Mouse (Mus musculus) midbrain, embryonic 10.5 days (tissue): Measurements from ENCODE around the gene Il11. TPM values are rescaled to one million over a fixed set of nuclear protein-coding genes. Genes with fewer than 3 reads are reported as not detected.
A peak's percentile ranks its signal among the peaks of the same experiment; 100 is the strongest.

Experiments
- DNase-seq: peaks from one replicate; pipeline ENCODE4 v3.0.0-alpha.2; 2017; ENCODE audit warnings: low spot score
- H3K27ac ChIP-seq: fragments of 300-500 bp; sonication (generic); replicated peaks from 2 replicates; pipeline ENCODE4 v1.5.1; 2016; ENCODE audit warnings: mild to moderate bottlenecking
- H3K27me3 ChIP-seq: fragments of 300-500 bp; sonication (generic); 2 replicates; pipeline ENCODE4 v1.6.1; 2016; ENCODE audit warnings: low read depth, mild to moderate bottlenecking; ENCODE audit not compliant: poor library complexity, severe bottlenecking
- H3K36me3 ChIP-seq: fragments of 300-500 bp; sonication (generic); 2 replicates; pipeline ENCODE4 v1.6.1; 2016; ENCODE audit warnings: mild to moderate bottlenecking, moderate library complexity
- H3K4me1 ChIP-seq: fragments of 300-500 bp; sonication (generic); 2 replicates; pipeline ENCODE4 v1.6.1; 2016
- H3K4me3 ChIP-seq: fragments of 300-500 bp; sonication (generic); 2 replicates; pipeline ENCODE4 v1.5.1; 2016; ENCODE audit warnings: mild to moderate bottlenecking, moderate library complexity
- H3K9me3 ChIP-seq: fragments of 300-500 bp; sonication (generic); replicated peaks from 2 replicates; pipeline ENCODE4 v1.6.1; 2016; ENCODE audit warnings: mild to moderate bottlenecking
- WGBS: fragments of 180-500 bp; shearing (Covaris S2); methylation state at CpG from one replicate; pipeline ENCODE4 v1.1.7; 2016; 5-methylcytosine and 5-hydroxymethylcytosine counted together
- polyA plus RNA-seq: library from polyadenylated mRNA; unstranded; fragments of >200 nt; fragmentation: Nextera tagmentation; extraction: Ambion mirVana; gene quantifications from 2 replicates; pipeline ENCODE4 v1.2.1, GENCODE M21; 2016

The Il11 gene
- polyA plus RNA-seq, 1 experiment from 2014 or later, result not detected

DNA sequence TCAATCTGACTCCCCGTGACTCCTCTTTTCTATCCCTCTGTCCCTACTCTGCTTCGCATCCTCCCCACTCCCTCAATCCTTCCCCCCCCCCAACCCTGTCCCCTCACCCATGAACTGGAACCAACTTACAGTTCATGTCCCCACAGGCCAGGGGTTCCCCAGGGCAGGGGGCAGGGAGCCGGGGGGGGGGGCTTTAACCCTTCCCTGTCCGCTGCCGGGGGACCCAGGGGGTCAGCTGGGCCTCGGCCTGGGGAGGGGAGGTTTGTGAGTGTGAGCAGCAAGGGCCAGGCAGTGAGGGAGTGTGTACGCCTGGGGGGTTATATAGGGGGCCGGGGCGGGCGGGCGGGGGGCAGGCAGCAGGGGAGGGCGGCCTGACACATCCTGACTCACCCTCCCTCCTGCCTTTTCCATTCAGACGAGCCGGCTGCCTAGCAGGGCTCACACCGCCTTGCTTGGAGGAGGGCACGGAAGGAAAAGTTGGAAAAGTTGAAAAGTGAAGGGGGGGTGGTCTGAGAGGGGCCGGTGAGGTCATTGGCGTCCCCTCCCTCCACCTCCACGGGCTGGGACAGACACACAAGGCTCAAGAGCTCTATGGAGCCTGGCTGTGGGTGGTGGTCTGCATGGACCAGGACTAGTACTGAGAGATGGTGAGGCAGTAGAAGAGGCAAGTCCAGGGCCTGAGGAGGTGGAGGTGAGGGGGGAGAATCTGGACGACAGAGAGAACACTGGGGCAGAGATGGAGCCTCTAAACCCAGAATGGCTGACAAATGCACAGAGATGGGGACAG, 4.6 kb downstream of the Il11 start:
- Histone ChIP-seq H3K27me3 (peaks cover 78% of the 10 kb centered on the region), H3K4me3 (peak overlapping the region; percentile 47)

DNA sequence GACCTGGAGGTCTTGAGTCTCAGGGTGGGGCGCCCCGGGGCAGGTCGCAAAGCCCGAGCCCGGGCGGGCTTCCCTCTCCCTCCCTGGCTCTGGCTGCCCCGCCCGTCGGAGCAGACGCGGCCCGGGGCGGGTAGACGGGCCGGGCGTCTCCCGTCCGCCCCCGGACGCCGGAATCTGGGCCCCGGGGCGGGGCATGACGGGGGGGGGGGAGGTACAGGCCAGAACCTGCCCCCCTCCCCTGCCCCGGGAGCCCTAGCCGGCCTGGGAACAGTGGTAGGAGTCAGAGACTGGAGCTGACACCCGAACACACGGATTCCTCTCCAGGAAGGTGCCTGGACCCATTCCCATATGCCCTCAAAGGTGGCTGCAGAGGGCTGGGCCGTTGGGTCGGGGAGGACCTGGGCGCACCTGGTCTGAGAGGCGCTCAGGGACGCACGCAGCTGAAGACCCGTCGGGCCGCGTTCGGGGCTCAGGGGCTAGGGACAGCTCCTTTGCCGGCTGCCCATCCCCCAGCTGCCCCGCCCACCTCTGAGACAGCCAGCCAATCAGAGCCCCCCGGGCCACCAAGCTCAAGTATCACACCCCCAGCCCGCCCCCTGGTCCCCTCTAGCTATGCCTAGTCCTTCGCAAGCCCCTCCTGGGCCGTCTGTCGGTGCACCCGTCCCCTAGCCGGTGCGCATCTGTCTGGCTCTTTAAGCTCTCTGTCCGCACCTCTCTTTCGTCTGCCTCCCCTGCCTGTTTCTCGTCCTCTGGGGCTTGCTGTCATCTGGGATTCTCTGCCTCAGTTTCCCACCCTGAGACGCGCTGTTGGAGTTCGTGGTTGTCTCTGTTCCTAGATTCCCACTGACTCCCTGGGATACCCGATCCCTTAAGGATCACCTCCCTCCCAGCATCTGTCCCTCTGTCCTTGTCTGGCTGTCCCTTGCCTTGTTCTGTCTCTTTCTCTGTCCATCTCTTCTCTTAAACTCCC, 5.5 kb downstream of the Il11 start:
- Histone ChIP-seq H3K9me3 (0 out of 2 replicates have a peak, but pooled peaks cover 2% of the 10 kb centered on the region), H3K36me3 (no peaks in the 10 kb centered on the region), H3K27ac (peak overlapping the region; percentile 38; the same call in 1 of the 2 replicates), H3K4me1 (peaks cover 37% of the 10 kb centered on the region), H3K4me3 (peak overlapping the region; percentile 47), H3K27me3 (peaks cover 72% of the 10 kb centered on the region)
- DNase-seq, result peak; percentile 87
- WGBS, result under 1% methylated on average over 56 of the region's 56 CpGs

More for the DNA sequence above, 4.6 kb downstream of the Il11 start:
- H3K36me3 ChIP-seq, result no peaks in the 10 kb centered on the region
- H3K4me1 ChIP-seq, result peaks cover 40% of the 10 kb centered on the region
- 4% methylated on average over 19 of the region's 20 CpGs for WGBS
- peak overlapping the region; percentile 7; the same call in 1 of the 2 replicates for H3K27ac ChIP-seq
- H3K9me3 ChIP-seq, result 0 out of 2 replicates have a peak, but pooled peaks cover 2% of the 10 kb centered on the region
- DNase-seq, result no peak

DNA sequence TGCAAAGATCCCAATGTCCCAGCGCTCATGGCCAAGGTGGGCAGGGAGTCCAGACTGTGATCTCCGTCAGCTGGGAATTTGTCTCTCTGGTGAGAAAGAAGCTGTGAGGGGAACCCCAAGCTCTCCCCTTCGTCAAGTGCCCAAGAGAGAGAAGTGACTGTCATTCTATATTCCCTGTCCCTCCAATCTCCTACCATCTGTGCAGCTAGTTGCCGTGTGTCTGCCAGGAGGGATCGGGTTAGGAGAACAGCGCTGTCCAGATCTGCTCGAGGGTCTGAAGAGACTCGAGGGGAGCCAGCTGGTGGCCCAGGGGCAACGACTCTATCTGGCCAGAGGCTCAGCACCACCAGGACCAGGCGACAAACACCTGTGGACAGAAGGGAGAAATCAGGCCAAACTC, 6.5 kb downstream of the Il11 start:
- 59% methylated on average over 10 of the region's 10 CpGs for WGBS
- peaks cover 68% of the 10 kb centered on the region for H3K27me3 ChIP-seq
- H3K9me3 ChIP-seq, result 0 out of 2 replicates have a peak, but pooled peaks cover 2% of the 10 kb centered on the region
- H3K4me1 ChIP-seq, result peaks cover 30% of the 10 kb centered on the region
- H3K4me3 ChIP-seq, result no peak overlapping the region
- DNase-seq, result no peak
- no peak overlapping the region for H3K27ac ChIP-seq
- no peaks in the 10 kb centered on the region for H3K36me3 ChIP-seq

DNA sequence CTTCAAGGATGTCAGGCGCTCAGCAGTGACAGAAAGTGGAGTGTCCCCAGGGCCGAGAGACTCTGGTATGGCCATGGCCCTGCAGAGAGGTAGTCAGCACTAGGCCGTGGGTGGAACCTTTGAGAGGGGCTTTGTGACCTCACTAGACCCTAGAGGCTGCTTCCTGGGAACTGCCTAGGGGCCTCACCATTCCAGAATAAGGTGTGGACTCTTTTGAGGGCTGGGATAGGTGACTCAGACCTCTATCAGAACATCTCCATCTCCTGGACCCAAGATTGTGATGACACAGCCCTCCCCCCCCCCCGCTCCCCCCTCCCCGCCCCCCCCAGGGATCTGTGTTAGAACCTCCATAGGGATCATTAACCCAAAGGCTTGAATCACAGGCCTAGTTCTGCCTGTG, 11.5 kb downstream of the Il11 start, which contains the start of gene Fam71e2:
Gene Fam71e2 (minus strand): TSS at position 101 of the 400 bp plus-strand sequence.
- Histone ChIP-seq H3K4me3 (no peak within 1 kb of the TSS), H3K4me1 (peaks cover 5% of the 10 kb centered on the region), H3K9me3 (no peaks in the 10 kb centered on the region), H3K27ac (no peak within 1 kb of the TSS), H3K36me3 (no peaks in the 10 kb centered on the region), H3K27me3 (peaks cover 23% of the 10 kb centered on the region)
- 87% methylated on average over 4 of the region's 5 CpGs for WGBS
- no peak for DNase-seq

DNA sequence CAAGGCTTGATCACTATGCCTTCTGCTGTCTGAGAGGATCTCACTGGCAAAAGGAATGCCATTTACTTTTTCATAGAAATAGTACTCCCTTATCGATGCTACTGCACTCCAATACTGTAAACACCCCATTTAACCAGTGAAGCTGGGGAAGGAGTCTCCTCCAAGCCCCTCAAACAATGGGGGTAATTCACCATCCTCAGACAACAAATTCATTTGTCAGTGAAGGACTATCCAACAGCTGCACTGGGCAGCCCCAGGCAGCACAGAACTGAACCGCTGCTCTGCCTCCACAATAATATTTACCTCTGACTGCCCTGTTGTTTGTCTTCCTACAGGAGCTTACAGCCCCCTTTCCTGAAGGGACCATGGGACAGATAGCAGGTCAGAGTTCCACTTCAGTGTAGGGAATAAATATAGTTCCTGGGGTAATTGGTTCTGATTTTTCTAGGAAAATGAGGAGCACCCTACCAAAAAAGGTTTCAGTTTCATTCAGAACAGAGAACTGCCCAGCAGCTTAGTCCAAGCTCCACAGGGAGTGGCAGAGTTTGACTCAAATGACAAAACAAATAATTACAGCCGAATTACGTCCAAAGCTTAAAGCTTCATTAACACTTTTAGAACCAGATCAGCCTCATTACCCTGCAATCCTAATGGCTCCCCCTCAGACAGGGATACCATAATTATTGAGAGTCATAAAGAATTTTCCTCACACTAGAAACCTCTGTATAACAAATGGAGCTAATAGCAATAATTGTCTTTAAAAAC, 17.5 kb downstream of the Il11 start:
- no peaks in the 10 kb centered on the region for H3K27me3 ChIP-seq
- no peak for DNase-seq
- H3K9me3 ChIP-seq, result no peaks in the 10 kb centered on the region
- H3K36me3 ChIP-seq, result no peaks in the 10 kb centered on the region
- 16% methylated on average over 4 of the region's 4 CpGs for WGBS
- no peak overlapping the region for H3K27ac ChIP-seq
- no peak overlapping the region for H3K4me3 ChIP-seq
- peaks cover 23% of the 10 kb centered on the region for H3K4me1 ChIP-seq

GRCm38 (mm10) chr7:4759670-4760069, 23.0 kb downstream of the Il11 start:
- H3K4me1 ChIP-seq, result peaks cover 4% of the 10 kb centered on the region
- H3K27ac ChIP-seq, result no peak overlapping the region
- DNase-seq, result no peak
- H3K4me3 ChIP-seq, result no peak overlapping the region
- H3K9me3 ChIP-seq, result peaks cover 6% of the 10 kb centered on the region
- H3K27me3 ChIP-seq, result 0 out of 2 replicates have a peak, but pooled peaks cover 2% of the 10 kb centered on the region
- no peaks in the 10 kb centered on the region for H3K36me3 ChIP-seq
- WGBS, result 39% methylated on average over 1 of the region's 1 CpGs

DNA sequence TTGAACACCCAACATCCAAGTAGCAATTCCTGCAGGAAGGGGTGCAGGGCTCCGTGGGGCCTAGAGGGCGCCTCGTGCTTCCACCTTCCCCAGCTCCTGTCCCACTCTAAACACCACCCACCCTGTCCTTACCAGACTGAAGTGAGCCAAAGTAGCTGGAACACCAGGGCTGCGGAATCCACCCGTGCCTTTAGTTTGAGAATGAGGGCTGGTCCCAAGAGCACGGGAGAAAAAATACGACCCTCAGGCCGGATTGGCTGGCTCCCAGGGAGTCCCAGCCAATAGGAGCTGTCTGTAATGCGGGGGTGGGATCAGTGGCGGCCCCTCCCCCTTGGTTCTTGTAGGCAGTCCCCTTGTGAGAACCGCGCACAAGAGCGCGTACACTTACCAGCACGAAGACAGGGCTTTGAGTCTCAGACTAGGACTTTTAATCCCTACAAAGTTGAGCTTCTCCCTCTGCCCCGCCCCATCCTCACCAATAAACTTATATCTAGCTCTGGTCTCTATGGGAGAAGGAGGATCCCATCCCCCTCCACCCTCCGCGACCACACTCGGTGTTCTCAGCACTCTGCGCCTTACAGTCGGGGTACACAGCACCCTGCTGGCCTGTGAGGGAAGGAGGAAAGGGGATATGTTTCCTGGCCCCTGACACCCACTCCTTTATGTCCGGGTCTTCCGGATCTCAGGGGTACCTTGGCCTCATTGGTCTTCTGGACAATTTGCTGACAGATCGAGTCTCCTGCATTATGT, 29.7 kb downstream of the Il11 start, which contains the start of gene Cox6b2:
Gene Cox6b2 (minus strand): TSS at position 274 of the 750 bp plus-strand sequence.
- H3K27me3 ChIP-seq, result peaks cover 13% of the 10 kb centered on the region; the same call in 1 of the 2 replicates
- H3K36me3 ChIP-seq, result no peaks in the 10 kb centered on the region
- H3K27ac ChIP-seq, result peak within 1 kb of the TSS; percentile 82
- H3K4me3 ChIP-seq, result peak within 1 kb of the TSS; percentile 55
- H3K4me1 ChIP-seq, result peaks cover 24% of the 10 kb centered on the region
- peak; percentile 91 for DNase-seq
- WGBS, result 4% methylated on average over 24 of the region's 24 CpGs
- H3K9me3 ChIP-seq, result peaks cover 6% of the 10 kb centered on the region

DNA sequence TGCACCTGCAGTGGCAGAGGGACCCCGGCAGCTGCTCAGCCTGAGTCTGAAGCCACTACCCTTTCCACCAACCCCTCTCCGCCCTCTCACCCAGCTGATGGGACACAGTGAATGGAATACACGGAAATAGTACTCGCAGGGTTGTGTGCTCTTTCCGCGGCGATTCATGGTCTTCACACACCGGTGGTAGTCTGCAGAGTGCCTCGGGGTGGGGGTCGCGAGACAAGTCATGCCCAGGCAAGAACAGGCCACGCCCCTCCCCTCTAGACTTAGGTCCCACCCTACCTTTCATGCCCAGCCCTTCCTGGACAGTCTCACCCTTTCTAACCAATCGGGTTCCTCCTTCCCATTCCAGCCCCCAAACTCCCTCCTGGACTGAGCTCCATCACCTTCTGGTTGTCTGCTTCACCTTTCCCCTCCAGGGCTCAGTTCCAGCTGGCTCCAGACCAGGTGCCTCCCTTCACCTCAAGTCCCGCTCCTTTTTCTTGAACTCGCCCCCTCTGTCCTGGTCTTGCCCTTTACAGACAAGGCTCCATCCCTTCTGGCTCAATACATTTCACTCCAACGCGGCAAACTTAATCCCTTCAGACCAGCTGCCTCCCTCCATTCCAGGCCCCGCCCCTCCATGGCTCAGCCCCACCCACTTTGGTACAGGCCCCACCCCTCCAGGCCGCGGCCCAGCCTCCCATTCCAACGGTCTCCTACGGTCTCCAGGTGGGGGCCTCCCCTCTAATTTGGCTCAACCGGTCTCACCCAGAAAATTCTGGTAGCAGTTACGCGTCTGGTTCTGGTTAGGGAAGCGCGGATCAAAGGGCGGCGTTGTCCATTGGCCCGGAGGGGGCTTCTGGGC, 30.5 kb downstream of the Il11 start:
- Histone ChIP-seq H3K27me3 (peaks cover 13% of the 10 kb centered on the region; the same call in 1 of the 2 replicates), H3K4me1 (peaks cover 24% of the 10 kb centered on the region), H3K4me3 (peak overlapping the region; percentile 55), H3K36me3 (peaks cover under 1% of the 10 kb centered on the region), H3K27ac (peak overlapping the region; percentile 82), H3K9me3 (peaks cover 6% of the 10 kb centered on the region)
- DNase-seq, result peak; percentile 84
- WGBS, result 2% methylated on average over 30 of the region's 30 CpGs

DNA sequence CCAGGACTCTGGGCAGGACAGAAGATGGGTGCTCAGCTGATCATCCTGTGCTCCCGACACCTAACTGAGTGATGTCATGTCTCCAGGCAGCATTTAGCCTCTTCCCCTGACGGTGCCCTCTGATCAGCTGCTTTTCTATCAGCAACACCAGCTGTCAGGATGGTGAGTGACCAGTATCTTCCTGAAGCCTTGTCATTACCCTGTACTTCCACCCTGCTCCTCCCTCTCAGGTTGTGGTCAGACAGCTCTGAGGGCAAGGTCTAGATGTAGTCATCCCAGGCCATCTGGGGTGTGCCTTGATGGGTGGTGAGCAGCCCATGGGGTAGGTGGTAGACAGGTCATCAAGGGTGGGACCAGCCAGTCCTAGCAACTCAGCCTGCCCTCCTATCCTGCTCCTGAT, 33.5 kb downstream of the Il11 start:
- DNase-seq, result no peak
- no peaks in the 10 kb centered on the region for H3K9me3 ChIP-seq
- H3K36me3 ChIP-seq, result peaks cover 27% of the 10 kb centered on the region
- H3K4me3 ChIP-seq, result no peak overlapping the region
- H3K4me1 ChIP-seq, result peaks cover 35% of the 10 kb centered on the region
- H3K27me3 ChIP-seq, result peaks cover 6% of the 10 kb centered on the region; the same call in 1 of the 2 replicates
- WGBS, result 95% methylated on average over 2 of the region's 2 CpGs
- no peak overlapping the region for H3K27ac ChIP-seq

DNA sequence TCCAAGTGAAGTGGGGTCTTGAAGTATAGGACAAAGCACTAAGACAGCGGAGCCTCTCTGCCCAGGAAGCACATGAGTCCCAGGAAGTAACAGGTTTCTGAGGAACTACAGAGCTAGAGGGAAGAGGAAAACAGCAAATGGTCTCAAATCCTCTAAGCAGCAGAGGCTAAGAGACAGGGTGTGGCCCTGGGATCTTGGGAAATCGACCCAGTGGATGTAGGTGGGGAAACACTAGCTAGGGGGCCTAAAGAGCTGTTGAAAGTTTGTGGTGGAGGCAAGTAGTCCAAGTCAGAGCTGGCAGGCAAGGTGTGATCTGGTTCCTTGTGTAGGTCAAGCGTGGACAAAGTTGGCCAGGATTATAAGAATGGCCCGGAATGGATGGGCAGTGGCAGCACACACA, 34.3 kb downstream of the Il11 start:
- WGBS, result 79% methylated on average over 4 of the region's 4 CpGs
- peaks cover 34% of the 10 kb centered on the region for H3K36me3 ChIP-seq

More for the DNA sequence above, 34.3 kb downstream of the Il11 start:
- no peaks in the 10 kb centered on the region for H3K9me3 ChIP-seq
- no peaks in the 10 kb centered on the region for H3K27me3 ChIP-seq
- H3K27ac ChIP-seq, result no peak overlapping the region
- no peak overlapping the region for H3K4me3 ChIP-seq
- peaks cover 35% of the 10 kb centered on the region for H3K4me1 ChIP-seq
- DNase-seq, result no peak
